Mouse (Mus musculus): ENCODE measurements around the gene Ccr9.

- TF ChIP-seq CTCF (IDR thresholded peaks at IDR 0.05; ENCODE audit: low read depth) (no peak), EP300 (IDR thresholded peaks at IDR 0.05; ENCODE audit: low read depth) (no peak)
Measured at GRCm38 (mm10) chr9:123631666-123632065, 46.6 kb upstream of the Ccr9 start.

Data from liver, postnatal 0 days (tissue).